Mouse (Mus musculus) embryonic facial prominence, embryonic 11.5 days (tissue): ENCODE results near the gene Rptor. TPM values are rescaled to one million over a fixed set of nuclear protein-coding genes. Genes with fewer than 3 reads are reported as not detected.

Source experiments
- ATAC-seq: fragments of 200-750 bp; cut with Nextera tagmentation; replicated peaks from 2 replicates; pipeline ENCODE4 v1.8.0; 2017; ENCODE audit warnings: low read depth; ENCODE audit not compliant: insufficient number of reproducible peaks, low FRiP score, low TSS enrichment
- DNase-seq: peaks from one replicate; pipeline ENCODE4 v3.0.0-alpha.2; 2015; ENCODE audit warnings: low spot score
- H3K27ac ChIP-seq: fragments of 300-500 bp; sonication (generic); replicated peaks from 2 replicates; pipeline ENCODE4 v1.5.1; 2014; ENCODE audit warnings: mild to moderate bottlenecking, low read depth, low read length, control low read depth
- H3K27me3 ChIP-seq: fragments of 300-500 bp; sonication (generic); 2 replicates; pipeline ENCODE4 v1.6.1; 2014; ENCODE audit warnings: mild to moderate bottlenecking, low read length, moderate library complexity, mixed read lengths; ENCODE audit not compliant: control insufficient read depth, insufficient read depth
- H3K36me3 ChIP-seq: fragments of 300-500 bp; sonication (generic); replicated peaks from 2 replicates; pipeline ENCODE4 v1.6.1; 2014; ENCODE audit warnings: low read depth, mild to moderate bottlenecking, low read length, moderate library complexity, mixed read lengths; ENCODE audit not compliant: control insufficient read depth, insufficient read depth
- H3K4me1 ChIP-seq: fragments of 300-500 bp; sonication (generic); 2 replicates; pipeline ENCODE4 v1.6.1; 2014; ENCODE audit warnings: low read length, mixed read lengths; ENCODE audit not compliant: control insufficient read depth, insufficient read depth
- H3K4me2 ChIP-seq: fragments of 300-500 bp; sonication (generic); 2 replicates; pipeline ENCODE4 v1.6.1; 2014; ENCODE audit warnings: low read depth, mild to moderate bottlenecking, control low read depth, low read length, moderate library complexity
- H3K4me3 ChIP-seq: fragments of 300-500 bp; sonication (generic); 2 replicates; pipeline ENCODE4 v1.5.1; 2014; ENCODE audit warnings: low read depth, low read length, control low read depth
- H3K9ac ChIP-seq: fragments of 300-500 bp; sonication (generic); replicated peaks from 2 replicates; pipeline ENCODE4 v1.6.1; 2014; ENCODE audit warnings: mild to moderate bottlenecking, control low read depth, low read length
- H3K9me3 ChIP-seq: fragments of 300-500 bp; sonication (generic); replicated peaks from 2 replicates; pipeline ENCODE4 v1.6.1; 2016; ENCODE audit warnings: mild to moderate bottlenecking, low read length, inconsistent platforms, mixed read lengths; ENCODE audit not compliant: control insufficient read depth
- WGBS: fragments of 180-500 bp; shearing (Covaris S2); extraction: QIAGEN DNeasy Blood & Tissue Kit; methylation state at CpG from one replicate; pipeline ENCODE4 v1.1.7; 2014; 5-methylcytosine and 5-hydroxymethylcytosine counted together
- polyA plus RNA-seq: library from polyadenylated mRNA; unstranded; fragments of >200 nt; fragmentation: Nextera tagmentation; extraction: Ambion mirVana; gene quantifications from 2 replicates; pipeline ENCODE4 v1.2.1, GENCODE M21; 2014

The Rptor gene
- polyA plus RNA-seq, 1 experiment from 2014 or later, result 10.1 TPM

DNA sequence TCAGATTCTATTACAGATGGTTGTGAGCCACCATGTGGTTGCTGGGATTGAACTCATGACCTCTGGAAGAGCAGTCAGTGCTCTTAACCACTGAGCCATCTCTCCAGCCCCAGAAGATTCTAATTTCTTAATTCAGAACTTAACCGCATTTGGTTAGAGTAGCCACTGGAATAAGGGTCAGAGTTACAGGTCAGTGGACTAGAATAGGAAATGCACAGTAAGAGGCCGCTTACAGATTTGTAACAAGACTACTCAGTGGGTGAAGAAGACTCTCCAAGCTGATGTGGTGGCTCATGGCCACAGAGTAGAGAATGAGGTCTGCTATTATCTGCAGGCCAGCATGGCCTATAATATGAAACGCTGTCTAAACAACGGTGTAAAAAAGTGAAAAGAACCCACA, 300.2 kb downstream of the Rptor start:
- 81% methylated on average over 4 of the region's 4 CpGs for WGBS
- Histone ChIP-seq H3K36me3 (no peaks in the 10 kb centered on the region), H3K4me2 (no peak overlapping the region), H3K9me3 (no peaks in the 10 kb centered on the region), H3K9ac (no peak overlapping the region), H3K4me1 (no peaks in the 10 kb centered on the region), H3K27ac (no peak overlapping the region), H3K4me3 (no peak overlapping the region), H3K27me3 (no peaks in the 10 kb centered on the region)
- ATAC-seq (no peak), DNase-seq (no peak)

DNA sequence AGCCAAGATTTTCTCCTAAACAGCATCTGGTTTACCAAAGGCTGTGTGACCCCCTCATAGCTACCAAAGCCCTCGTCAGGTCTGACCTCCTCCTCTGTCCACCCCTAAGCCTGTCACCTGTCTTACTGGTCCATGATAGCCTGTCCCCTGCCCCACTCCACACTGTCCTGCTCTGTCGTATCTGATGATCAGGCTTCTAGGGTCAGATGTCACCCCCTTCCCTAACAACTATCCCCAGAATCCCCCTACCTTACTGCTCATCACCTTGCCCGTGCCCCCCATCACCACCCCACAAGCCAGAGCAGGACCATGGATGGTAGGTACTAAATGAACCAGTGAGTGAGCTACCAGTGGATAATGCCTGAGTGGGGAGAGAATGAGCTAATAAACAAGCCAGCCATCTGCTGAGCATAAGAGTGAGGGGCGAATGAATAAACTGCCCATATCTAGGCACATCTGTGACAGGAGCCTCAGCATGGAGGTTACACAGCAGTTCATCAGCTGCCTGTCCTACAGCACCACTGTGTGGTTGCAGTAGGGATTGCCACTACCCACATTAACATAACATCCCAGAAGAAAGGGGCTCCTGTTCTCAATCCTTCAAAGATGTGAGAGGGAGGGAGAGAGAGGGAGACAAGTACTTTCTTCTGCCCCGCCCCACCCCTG, 302.0 kb downstream of the Rptor start:
- Histone ChIP-seq H3K4me3 (no peak overlapping the region), H3K9ac (no peak overlapping the region), H3K36me3 (no peaks in the 10 kb centered on the region), H3K4me1 (no peaks in the 10 kb centered on the region), H3K27me3 (no peaks in the 10 kb centered on the region), H3K27ac (no peak overlapping the region), H3K4me2 (no peak overlapping the region), H3K9me3 (no peaks in the 10 kb centered on the region)
- peak; percentile 83 for DNase-seq
- peak; percentile 60; the same call in 1 of the 2 replicates for ATAC-seq
- 37% methylated on average over 5 of the region's 5 CpGs for WGBS

DNA sequence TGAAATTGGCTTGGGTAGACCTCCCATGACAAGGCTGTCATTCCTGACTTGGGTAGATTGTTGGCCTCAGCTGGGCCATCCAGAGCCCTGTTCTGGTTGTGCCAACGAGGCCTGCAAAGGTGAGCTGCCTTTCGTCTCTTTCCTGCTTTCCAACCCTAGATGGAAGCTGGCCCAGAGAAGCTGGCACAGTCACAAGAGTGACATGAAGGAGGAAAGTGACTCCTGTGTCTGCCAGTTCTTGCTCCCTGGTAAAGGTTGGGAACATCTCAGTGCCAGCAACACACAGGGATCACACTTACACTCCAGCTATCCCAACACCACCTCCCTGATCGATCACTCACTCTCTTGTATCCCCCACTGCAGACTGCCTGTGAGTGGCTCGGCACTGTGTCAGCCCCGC, 303.1 kb downstream of the Rptor start:
- Histone ChIP-seq H3K9ac (no peak overlapping the region), H3K9me3 (no peaks in the 10 kb centered on the region), H3K36me3 (no peaks in the 10 kb centered on the region), H3K4me2 (no peak overlapping the region), H3K27me3 (no peaks in the 10 kb centered on the region), H3K27ac (no peak overlapping the region), H3K4me1 (no peaks in the 10 kb centered on the region), H3K4me3 (no peak overlapping the region)
- ATAC-seq (no peak), DNase-seq (no peak)
- 85% methylated on average over 5 of the region's 5 CpGs for WGBS

DNA sequence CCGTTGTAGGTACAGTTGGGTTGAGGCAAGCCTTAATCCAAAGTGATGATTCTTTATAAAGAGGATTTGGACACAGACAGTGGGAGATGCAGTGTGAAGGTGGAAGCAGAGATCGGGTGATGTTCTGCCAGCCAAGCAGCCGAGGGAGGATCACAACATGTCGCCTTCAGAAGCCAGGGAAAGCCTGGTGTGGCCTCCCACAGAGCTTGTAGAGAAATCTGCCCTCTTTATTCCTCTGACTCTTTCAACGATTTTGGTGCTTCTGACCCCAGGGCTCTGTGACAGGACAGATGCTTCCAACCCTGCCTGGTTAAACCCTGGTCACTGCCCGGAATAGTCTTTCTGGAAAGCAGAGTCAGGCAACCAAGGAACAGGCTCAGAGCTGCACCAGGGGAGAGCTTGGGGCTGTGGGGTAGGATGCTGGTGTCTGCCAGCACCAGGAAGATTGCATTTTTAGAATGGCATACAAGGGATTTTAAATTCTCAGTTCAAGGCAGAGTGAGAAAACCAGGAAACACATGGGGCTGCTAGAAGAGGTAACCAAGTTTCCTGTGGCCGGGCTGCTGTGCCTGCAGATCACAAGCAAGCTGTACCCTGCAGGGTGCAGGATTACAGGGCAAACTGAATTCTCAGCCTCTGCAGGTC, 304.4 kb downstream of the Rptor start:
- no peaks in the 10 kb centered on the region for H3K36me3 ChIP-seq
- 37% methylated on average over 7 of the region's 7 CpGs for WGBS
- no peaks in the 10 kb centered on the region for H3K27me3 ChIP-seq
- DNase-seq, result no peak
- no peaks in the 10 kb centered on the region for H3K9me3 ChIP-seq
- no peak overlapping the region for H3K4me3 ChIP-seq
- no peak overlapping the region; the same call in 1 of the 2 replicates for H3K9ac ChIP-seq
- H3K27ac ChIP-seq, result no peak overlapping the region
- ATAC-seq, result no peak
- no peaks in the 10 kb centered on the region for H3K4me1 ChIP-seq
- H3K4me2 ChIP-seq, result no peak overlapping the region

DNA sequence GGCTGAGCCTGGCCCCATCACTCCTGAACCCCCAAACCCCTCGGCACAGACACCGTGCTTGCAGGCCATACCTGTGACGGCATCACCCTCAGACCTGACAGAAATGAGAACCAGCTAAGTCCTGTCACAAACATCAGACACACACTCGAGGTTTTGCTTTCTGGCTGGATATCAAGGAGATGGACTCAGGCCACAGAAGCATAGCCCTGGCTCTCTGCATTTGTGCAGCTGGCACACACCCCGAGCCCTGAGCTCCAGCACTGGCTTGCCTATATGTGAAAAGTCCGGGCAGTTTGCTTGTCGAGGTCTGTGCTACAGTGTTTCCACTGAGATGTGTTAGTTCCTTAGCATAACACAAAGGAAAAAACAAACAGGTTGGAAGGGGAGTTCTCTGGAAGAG, 305.0 kb downstream of the Rptor start:
- Histone ChIP-seq H3K4me2 (no peak overlapping the region), H3K36me3 (no peaks in the 10 kb centered on the region), H3K4me1 (no peaks in the 10 kb centered on the region; the same call in 1 of the 2 replicates), H3K9ac (no peak overlapping the region), H3K27me3 (no peaks in the 10 kb centered on the region), H3K9me3 (no peaks in the 10 kb centered on the region), H3K27ac (no peak overlapping the region), H3K4me3 (no peak overlapping the region)
- DNase-seq (no peak), ATAC-seq (no peak)
- 48% methylated on average over 7 of the region's 7 CpGs for WGBS

DNA sequence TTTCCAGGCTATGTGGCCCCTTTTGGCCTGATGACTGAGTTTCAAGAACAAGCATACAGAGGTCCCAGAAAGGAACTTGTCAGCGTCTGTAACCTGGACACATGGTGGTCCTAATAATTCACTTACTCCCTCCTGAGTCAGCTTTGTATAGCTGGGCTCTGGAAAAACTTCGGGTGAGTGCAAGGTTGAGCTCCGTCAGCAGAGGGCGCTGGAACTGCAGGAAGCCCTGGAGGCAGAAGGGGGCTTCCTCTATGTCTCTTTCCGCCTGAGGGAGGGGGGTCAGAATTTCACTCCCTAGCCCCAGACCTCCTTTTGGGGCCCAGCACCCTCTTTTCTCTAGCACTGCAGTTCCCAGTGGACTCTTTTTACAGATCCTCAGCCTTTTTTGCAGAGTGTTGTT, 306.7 kb downstream of the Rptor start:
- Histone ChIP-seq H3K27ac (no peak overlapping the region), H3K4me2 (no peak overlapping the region), H3K9me3 (no peaks in the 10 kb centered on the region), H3K9ac (peak overlapping the region; percentile 2; the same call in 1 of the 2 replicates), H3K4me3 (no peak overlapping the region), H3K36me3 (no peaks in the 10 kb centered on the region), H3K4me1 (peaks cover under 1% of the 10 kb centered on the region; the same call in 1 of the 2 replicates), H3K27me3 (no peaks in the 10 kb centered on the region)
- 2% methylated on average over 5 of the region's 5 CpGs for WGBS
- ATAC-seq (no peak), DNase-seq (peak; percentile 75)

DNA sequence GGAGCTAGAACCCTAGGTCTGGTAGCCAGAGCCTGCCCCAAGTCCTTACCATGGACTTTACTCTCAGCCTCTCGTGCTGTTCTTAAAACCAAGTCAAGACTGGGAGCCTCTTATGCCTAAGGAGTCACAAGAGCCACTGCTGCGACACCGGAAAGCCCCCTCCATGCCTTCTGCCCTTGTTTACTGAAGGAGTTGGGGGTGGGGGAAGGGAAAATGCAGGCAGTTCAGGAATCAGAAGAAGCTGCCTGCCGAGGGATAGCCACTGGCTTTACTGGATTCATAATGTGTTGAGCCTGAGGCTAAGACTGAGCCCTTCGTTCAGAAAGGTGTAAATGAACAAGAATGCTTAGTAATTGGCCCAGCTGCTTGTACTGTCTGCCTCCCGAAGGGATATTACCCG, 310.1 kb downstream of the Rptor start:
- Histone ChIP-seq H3K27ac (no peak overlapping the region), H3K4me3 (peak overlapping the region; percentile 72), H3K4me1 (peaks cover 2% of the 10 kb centered on the region; the same call in 1 of the 2 replicates), H3K9me3 (no peaks in the 10 kb centered on the region), H3K36me3 (peaks cover 3% of the 10 kb centered on the region; the same call in 1 of the 2 replicates), H3K4me2 (peak overlapping the region; percentile 72), H3K9ac (peak overlapping the region; percentile 93), H3K27me3 (no peaks in the 10 kb centered on the region)
- WGBS, result 4% methylated on average over 7 of the region's 7 CpGs
- DNase-seq (peak; percentile 26), ATAC-seq (peak; percentile 7; the same call in 1 of the 2 replicates)

DNA sequence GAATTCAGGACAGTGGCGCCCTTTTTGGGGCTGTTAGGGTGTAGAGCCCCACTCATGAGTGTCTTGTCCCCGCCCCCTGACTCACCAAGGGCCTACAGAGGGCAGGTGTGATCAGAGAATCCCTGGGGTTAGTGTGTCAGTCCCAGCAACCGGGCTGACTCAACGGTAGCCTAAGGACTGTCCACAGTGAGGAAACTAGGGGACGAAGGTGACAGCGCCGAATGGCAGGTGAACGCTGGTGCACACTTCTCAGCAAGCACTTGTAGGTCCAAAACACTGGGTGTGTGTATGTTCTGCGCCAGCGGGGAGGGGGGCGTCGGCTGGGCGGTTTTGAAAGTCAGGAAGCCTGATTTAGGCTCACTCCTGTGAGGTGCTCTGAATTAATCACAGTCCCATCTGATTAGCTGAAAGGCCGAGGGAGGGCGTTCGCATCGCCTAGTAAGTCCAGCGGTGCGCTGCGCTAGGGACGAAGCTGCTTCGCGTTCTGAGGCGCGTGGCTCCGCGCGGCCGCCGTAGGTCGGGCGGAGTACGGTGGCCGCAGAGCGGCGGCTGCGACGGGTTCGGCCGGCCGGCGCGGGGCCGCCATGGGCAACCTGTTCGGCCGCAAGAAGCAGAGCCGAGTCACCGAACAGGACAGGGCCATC, 310.7 kb downstream of the Rptor start, which contains the start of gene Chmp6:
Gene Chmp6, plus strand, starts transcription at position 151 of the 644 bp plus-strand sequence.
- Histone ChIP-seq H3K4me1 (peaks cover 2% of the 10 kb centered on the region; the same call in 1 of the 2 replicates), H3K4me2 (peak within 1 kb of the TSS; percentile 74), H3K9ac (peak within 1 kb of the TSS; percentile 93), H3K27ac (peak within 1 kb of the TSS; percentile 29), H3K27me3 (no peaks in the 10 kb centered on the region), H3K4me3 (peak within 1 kb of the TSS; percentile 72), H3K9me3 (no peaks in the 10 kb centered on the region), H3K36me3 (peaks cover 7% of the 10 kb centered on the region; the same call in 1 of the 2 replicates)
- peak; percentile 54 for ATAC-seq
- under 1% methylated on average over 48 of the region's 48 CpGs for WGBS
- DNase-seq, result peak; percentile 90
